Mouse (Mus musculus): ENCODE data around the gene Mars.

DNA sequence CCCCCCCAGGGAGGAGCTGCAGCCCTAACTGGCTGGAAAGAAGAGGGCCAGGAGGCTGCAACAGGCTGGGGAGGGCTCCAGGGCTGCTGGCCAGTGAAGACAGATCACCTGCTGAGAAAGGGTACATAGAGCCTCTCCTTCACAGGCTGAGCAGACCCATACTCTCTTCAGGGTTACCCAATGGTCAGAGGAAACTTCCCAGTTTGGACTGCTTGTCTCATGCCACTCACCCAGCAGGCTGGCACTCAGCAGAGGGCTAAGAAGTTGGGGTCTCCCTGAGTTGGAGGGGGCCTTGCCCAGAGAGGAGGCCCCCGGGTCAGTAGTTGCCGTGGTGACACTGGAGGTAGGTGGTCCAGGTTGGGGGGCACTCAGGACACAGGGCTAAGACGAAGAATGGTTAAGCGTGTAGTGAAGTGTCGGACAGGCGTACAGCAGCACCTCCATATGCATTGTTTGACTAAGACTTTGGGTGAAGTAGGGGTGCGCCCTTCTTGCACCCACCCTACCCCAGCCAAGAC is 27.4 kb downstream of the Mars start:
- no peak for TF ChIP-seq CTCF (IDR thresholded peaks at IDR 0.05; ENCODE audit: low read depth, low read length)
- TF ChIP-seq POLR2A (IDR thresholded peaks at IDR 0.05; ENCODE audit: extremely low read depth, insufficient read depth, low read length) = no peak
